Mouse (Mus musculus) intestine, embryonic 14.5 days (tissue): ENCODE results near the gene Usp47. TPM values are rescaled to one million over a fixed set of nuclear protein-coding genes. Genes with fewer than 3 reads are reported as not detected.

Experiments
- ATAC-seq: fragments of 200-750 bp; cut with Nextera tagmentation; replicated peaks from 2 replicates; pipeline ENCODE4 v1.8.0; 2017; ENCODE audit warnings: low read depth, moderate number of reproducible peaks, moderate TSS enrichment, moderate library complexity; ENCODE audit not compliant: low FRiP score, low TSS enrichment
- DNase-seq: peaks from one replicate; pipeline ENCODE4 v3.0.0-alpha.2; 2018; ENCODE audit warnings: low spot score
- H3K27ac ChIP-seq: fragments of 300-500 bp; sonication (generic); 2 replicates; pipeline ENCODE4 v1.5.1; 2014; ENCODE audit warnings: low read depth, mild to moderate bottlenecking, control low read depth
- H3K27me3 ChIP-seq: fragments of 300-500 bp; sonication (generic); replicated peaks from 2 replicates; pipeline ENCODE4 v1.6.1; 2014; ENCODE audit warnings: low read length, control low read depth; ENCODE audit not compliant: control insufficient read depth, insufficient read depth
- H3K36me3 ChIP-seq: fragments of 300-500 bp; sonication (generic); 2 replicates; pipeline ENCODE4 v1.6.1; 2014; ENCODE audit warnings: low read length, control low read depth; ENCODE audit not compliant: control insufficient read depth, insufficient read depth
- H3K4me1 ChIP-seq: fragments of 300-500 bp; sonication (generic); replicated peaks from 2 replicates; pipeline ENCODE4 v1.6.1; 2014; ENCODE audit warnings: low read length, control low read depth, mixed read lengths; ENCODE audit not compliant: control insufficient read depth, insufficient read depth
- H3K4me2 ChIP-seq: fragments of 300-500 bp; sonication (generic); 2 replicates; pipeline ENCODE4 v1.6.1; 2014; ENCODE audit warnings: low read length
- H3K4me3 ChIP-seq: fragments of 300-500 bp; sonication (generic); 2 replicates; pipeline ENCODE4 v1.5.1; 2014; ENCODE audit warnings: low read depth, low read length, control low read depth, mixed read lengths
- H3K9ac ChIP-seq: fragments of 300-500 bp; sonication (generic); 2 replicates; pipeline ENCODE4 v1.6.1; 2014; ENCODE audit warnings: mild to moderate bottlenecking, low read length
- H3K9me3 ChIP-seq: fragments of 300-500 bp; sonication (generic); 2 replicates; pipeline ENCODE4 v1.6.1; 2016; ENCODE audit warnings: low read length, control low read depth; ENCODE audit not compliant: control insufficient read depth
- WGBS: fragments of 180-500 bp; shearing (Covaris S2); extraction: QIAGEN DNeasy Blood & Tissue Kit; methylation state at CpG from one replicate; pipeline ENCODE4 v1.1.7; 2014; 5-methylcytosine and 5-hydroxymethylcytosine counted together
- polyA plus RNA-seq: library from polyadenylated mRNA; unstranded; fragments of >200 nt; fragmentation: Nextera tagmentation; extraction: Ambion mirVana; gene quantifications from 2 replicates; pipeline ENCODE4 v1.2.1, GENCODE M21; 2014

Usp47 gene
- polyA plus RNA-seq, 1 experiment from 2014 or later: 82.1 TPM

GRCm38 (mm10) chr7:112130660-112131059 is 107.4 kb downstream of the Usp47 start:
- DNase-seq: no peak
- Histone ChIP-seq H3K9me3 (no peaks in the 10 kb centered on the region), H3K9ac (no peak overlapping the region), H3K27me3 (no peaks in the 10 kb centered on the region), H3K4me2 (no peak overlapping the region), H3K4me3 (no peak overlapping the region), H3K4me1 (no peaks in the 10 kb centered on the region), H3K36me3 (no peaks in the 10 kb centered on the region), H3K27ac (no peak overlapping the region)
- ATAC-seq: no peak
- WGBS: 99% methylated on average over 3 of the region's 3 CpGs

- no peak for ATAC-seq
These were observed 108.7 kb downstream of the Usp47 start for GRCm38 (mm10) chr7:112132005-112132404.

GRCm38 (mm10) chr7:112133277-112133676 is 110.0 kb downstream of the Usp47 start:
- Histone ChIP-seq H3K36me3 (no peaks in the 10 kb centered on the region), H3K27ac (no peak overlapping the region), H3K27me3 (no peaks in the 10 kb centered on the region), H3K4me3 (no peak overlapping the region), H3K4me2 (no peak overlapping the region), H3K9me3 (no peaks in the 10 kb centered on the region), H3K4me1 (no peaks in the 10 kb centered on the region), H3K9ac (no peak overlapping the region)
- WGBS: 91% methylated on average over 5 of the region's 5 CpGs
- DNase-seq: no peak
- ATAC-seq: no peak

More at GRCm38 (mm10) chr7:112132005-112132404, 108.7 kb downstream of the Usp47 start:
- Histone ChIP-seq H3K4me2 (no peak overlapping the region), H3K9me3 (no peaks in the 10 kb centered on the region), H3K27me3 (no peaks in the 10 kb centered on the region), H3K4me3 (no peak overlapping the region), H3K4me1 (no peaks in the 10 kb centered on the region), H3K27ac (no peak overlapping the region), H3K9ac (no peak overlapping the region), H3K36me3 (no peaks in the 10 kb centered on the region)
- WGBS: 83% methylated on average over 6 of the region's 6 CpGs
- no peak for DNase-seq

GRCm38 (mm10) chr7:112135161-112135560 is 111.9 kb downstream of the Usp47 start:
- ATAC-seq (no peak), DNase-seq (no peak)
- no peak overlapping the region for H3K9ac ChIP-seq
- no peaks in the 10 kb centered on the region for H3K36me3 ChIP-seq
- no peak overlapping the region for H3K27ac ChIP-seq
- H3K4me3 ChIP-seq: no peak overlapping the region
- no peaks in the 10 kb centered on the region for H3K9me3 ChIP-seq
- no peaks in the 10 kb centered on the region for H3K27me3 ChIP-seq
- no peak overlapping the region for H3K4me2 ChIP-seq
- WGBS: 87% methylated on average over 4 of the region's 4 CpGs
- no peaks in the 10 kb centered on the region; the same call in 1 of the 2 replicates for H3K4me1 ChIP-seq

- ATAC-seq (no peak), DNase-seq (no peak)
- H3K27ac ChIP-seq: no peak overlapping the region
- no peak overlapping the region for H3K4me3 ChIP-seq
- H3K4me1 ChIP-seq: no peaks in the 10 kb centered on the region; the same call in 1 of the 2 replicates
- no peak overlapping the region for H3K9ac ChIP-seq
- no peaks in the 10 kb centered on the region for H3K36me3 ChIP-seq
- WGBS: 89% methylated on average over 5 of the region's 5 CpGs
- H3K9me3 ChIP-seq: no peaks in the 10 kb centered on the region
- H3K4me2 ChIP-seq: no peak overlapping the region
- no peaks in the 10 kb centered on the region for H3K27me3 ChIP-seq
These were observed 113.2 kb downstream of the Usp47 start for GRCm38 (mm10) chr7:112136537-112136936.

GRCm38 (mm10) chr7:112138168-112138508 is 114.8 kb downstream of the Usp47 start:
- ATAC-seq (no peak), DNase-seq (no peak)
- no peak overlapping the region for H3K27ac ChIP-seq
- no peaks in the 10 kb centered on the region; the same call in 1 of the 2 replicates for H3K4me1 ChIP-seq
- H3K4me2 ChIP-seq: no peak overlapping the region
- 70% methylated on average over 7 of the region's 7 CpGs for WGBS
- no peaks in the 10 kb centered on the region for H3K27me3 ChIP-seq
- no peaks in the 10 kb centered on the region for H3K36me3 ChIP-seq
- H3K9me3 ChIP-seq: no peaks in the 10 kb centered on the region
- H3K4me3 ChIP-seq: no peak overlapping the region
- H3K9ac ChIP-seq: no peak overlapping the region

GRCm38 (mm10) chr7:112138509-112139405 is 115.5 kb downstream of the Usp47 start:
- H3K27me3 ChIP-seq: no peaks in the 10 kb centered on the region
- H3K36me3 ChIP-seq: no peaks in the 10 kb centered on the region
- WGBS: 60% methylated on average over 11 of the region's 11 CpGs
- H3K4me2 ChIP-seq: no peak overlapping the region
- no peak for DNase-seq
- ATAC-seq: no peak
- H3K9me3 ChIP-seq: no peaks in the 10 kb centered on the region
- no peaks in the 10 kb centered on the region; the same call in 1 of the 2 replicates for H3K4me1 ChIP-seq
- H3K4me3 ChIP-seq: no peak overlapping the region
- H3K9ac ChIP-seq: no peak overlapping the region
- H3K27ac ChIP-seq: no peak overlapping the region

- ATAC-seq: 0 out of 2 replicates have a peak, but pooled peaks have one; percentile 19
- DNase-seq: no peak
- 88% methylated on average over 2 of the region's 2 CpGs for WGBS
- H3K4me3 ChIP-seq: no peak overlapping the region
- H3K9ac ChIP-seq: no peak overlapping the region
- H3K9me3 ChIP-seq: no peaks in the 10 kb centered on the region
- H3K27me3 ChIP-seq: no peaks in the 10 kb centered on the region
- H3K36me3 ChIP-seq: no peaks in the 10 kb centered on the region
- H3K4me2 ChIP-seq: no peak overlapping the region
- H3K27ac ChIP-seq: no peak overlapping the region
- H3K4me1 ChIP-seq: no peaks in the 10 kb centered on the region; the same call in 1 of the 2 replicates
These were observed 117.4 kb downstream of the Usp47 start for GRCm38 (mm10) chr7:112140725-112141124.

- WGBS: 85% methylated on average over 3 of the region's 3 CpGs
- no peaks in the 10 kb centered on the region for H3K9me3 ChIP-seq
- H3K4me2 ChIP-seq: no peak overlapping the region
- ATAC-seq: no peak
- H3K27ac ChIP-seq: no peak overlapping the region
- no peak overlapping the region for H3K9ac ChIP-seq
- H3K27me3 ChIP-seq: no peaks in the 10 kb centered on the region
- DNase-seq: no peak
- H3K36me3 ChIP-seq: no peaks in the 10 kb centered on the region
- H3K4me1 ChIP-seq: no peaks in the 10 kb centered on the region; the same call in 1 of the 2 replicates
- H3K4me3 ChIP-seq: no peak overlapping the region
These were observed 119.3 kb downstream of the Usp47 start for GRCm38 (mm10) chr7:112142616-112143015.
